Mouse (Mus musculus): ENCODE data around the gene Tfdp2. TPM values are rescaled to one million over a fixed set of nuclear protein-coding genes. Genes with fewer than 3 reads are reported as not detected.

The Tfdp2 gene
- total and polyA plus RNA-seq, 2 experiments from 2014 or later = 13.5 to 15.7 TPM

DNA sequence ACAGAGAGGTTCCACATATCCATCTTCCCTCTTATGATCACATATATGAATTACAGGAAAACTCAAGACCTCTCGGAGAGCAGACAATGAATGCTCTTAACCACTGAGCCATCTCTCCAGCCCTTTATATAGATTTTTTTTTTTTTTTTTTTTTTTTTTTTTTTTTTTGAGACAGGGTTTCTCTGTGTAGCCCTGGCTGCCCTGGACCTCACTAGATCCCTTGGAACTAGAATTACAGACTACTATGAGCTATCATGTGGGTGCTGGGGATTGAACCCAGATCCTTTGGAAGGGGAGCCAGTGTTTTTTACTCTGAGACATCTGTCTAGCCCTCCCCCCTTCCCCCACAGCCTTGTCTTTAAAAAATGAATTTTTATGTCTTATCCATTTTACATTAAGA lies 21.2 kb downstream of the Tfdp2 start:
- no peaks in the 10 kb centered on the region for H3K9me3 ChIP-seq (ENCODE audit: low read length)
- H3K27me3 ChIP-seq (ENCODE audit: insufficient read depth, low read length) = no peaks in the 10 kb centered on the region
- no peaks in the 10 kb centered on the region for H3K4me1 ChIP-seq (ENCODE audit: insufficient read depth, low read length)
- DNase-seq (ENCODE audit: low spot score) (no peak), ATAC-seq (ENCODE audit: low FRiP score) (no peak)
- no peak for TF ChIP-seq CTCF (IDR thresholded peaks at IDR 0.05)
- no peak overlapping the region for H3K4me2 ChIP-seq (ENCODE audit: low read depth, low read length, poor library complexity, severe bottlenecking)
- no peak overlapping the region for H3K4me3 ChIP-seq (ENCODE audit: low read depth, low read length)
- H3K9ac ChIP-seq (replicated peaks; ENCODE audit: low read length, poor library complexity, severe bottlenecking) = no peak overlapping the region
- H3K36me3 ChIP-seq (ENCODE audit: insufficient read depth, low read length) = no peaks in the 10 kb centered on the region
- WGBS = 100% methylated on average over 1 of the region's 1 CpGs
- H3K27ac ChIP-seq (ENCODE audit: low read depth, low read length) = no peak overlapping the region

DNA sequence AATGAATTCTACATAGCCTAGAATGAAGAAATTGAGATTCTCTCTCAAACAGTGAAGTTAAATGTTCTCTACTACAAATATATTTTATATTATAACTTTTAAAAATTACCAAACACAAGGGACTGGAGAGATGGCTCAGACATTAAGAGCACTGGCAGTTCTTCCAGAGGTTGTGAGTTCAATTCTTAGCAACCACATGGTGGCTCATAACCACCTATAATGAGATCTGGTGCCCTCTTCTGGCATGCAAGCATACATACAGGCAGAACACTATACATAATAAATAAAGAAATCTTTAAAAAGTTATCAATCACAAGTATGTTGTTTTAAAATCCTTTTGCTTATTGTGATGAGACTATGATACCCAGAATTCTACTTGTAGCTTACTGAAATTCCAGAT lies 21.7 kb downstream of the Tfdp2 start:
- no peaks in the 10 kb centered on the region for H3K27me3 ChIP-seq (ENCODE audit: insufficient read depth, low read length)
- no peaks in the 10 kb centered on the region for H3K36me3 ChIP-seq (ENCODE audit: insufficient read depth, low read length)
- DNase-seq (ENCODE audit: low spot score) (no peak), ATAC-seq (ENCODE audit: low FRiP score) (no peak)
- H3K27ac ChIP-seq (ENCODE audit: low read depth, low read length) = no peak overlapping the region
- no peak overlapping the region for H3K4me3 ChIP-seq (ENCODE audit: low read depth, low read length)
- H3K9me3 ChIP-seq (ENCODE audit: low read length) = no peaks in the 10 kb centered on the region
- TF ChIP-seq CTCF (IDR thresholded peaks at IDR 0.05) = peak; percentile 38; the same call in 1 of the 2 replicates
- no peak overlapping the region for H3K9ac ChIP-seq (replicated peaks; ENCODE audit: low read length, poor library complexity, severe bottlenecking)
- no peak overlapping the region for H3K4me2 ChIP-seq (ENCODE audit: low read depth, low read length, poor library complexity, severe bottlenecking)
- no peaks in the 10 kb centered on the region for H3K4me1 ChIP-seq (ENCODE audit: insufficient read depth, low read length)

DNA sequence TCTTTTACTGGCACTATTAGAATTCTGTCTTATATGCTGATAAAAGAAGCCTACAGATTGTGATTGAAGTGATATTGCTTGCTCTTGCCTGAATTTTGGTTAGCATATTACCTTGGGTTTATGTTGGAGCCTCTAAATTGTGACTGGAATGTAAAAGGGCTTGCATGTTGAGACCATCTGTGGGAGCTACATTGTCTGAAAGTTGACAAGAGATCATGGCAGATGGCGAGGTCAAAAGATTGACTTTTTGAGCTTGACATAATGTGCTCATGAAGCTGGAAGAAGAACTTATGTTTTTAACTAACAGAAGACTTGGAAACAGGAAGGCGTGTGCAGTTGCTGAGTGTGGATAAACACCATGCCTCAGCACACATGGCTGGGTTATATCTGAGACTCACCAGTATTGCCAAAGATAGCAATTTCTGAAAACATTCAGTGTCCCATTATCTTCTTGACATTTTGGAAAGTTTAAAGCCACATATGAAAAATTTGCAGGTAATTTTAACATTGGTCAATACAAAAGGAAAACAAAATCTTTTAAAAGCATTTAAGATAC lies 23.1 kb downstream of the Tfdp2 start:
- Histone ChIP-seq H3K36me3 (ENCODE audit: insufficient read depth, low read length) (no peaks in the 10 kb centered on the region), H3K4me1 (ENCODE audit: insufficient read depth, low read length) (no peaks in the 10 kb centered on the region), H3K4me3 (ENCODE audit: low read depth, low read length) (no peak overlapping the region), H3K27ac (ENCODE audit: low read depth, low read length) (no peak overlapping the region), H3K4me2 (ENCODE audit: low read depth, low read length, poor library complexity, severe bottlenecking) (no peak overlapping the region), H3K9ac (replicated peaks; ENCODE audit: low read length, poor library complexity, severe bottlenecking) (no peak overlapping the region), H3K9me3 (ENCODE audit: low read length) (no peaks in the 10 kb centered on the region), H3K27me3 (ENCODE audit: insufficient read depth, low read length) (no peaks in the 10 kb centered on the region)
- TF ChIP-seq CTCF (IDR thresholded peaks at IDR 0.05) = no peak
- WGBS = 57% methylated on average over 2 of the region's 2 CpGs
- DNase-seq (ENCODE audit: low spot score) (peak; percentile 83), ATAC-seq (ENCODE audit: low FRiP score) (no peak)

DNA sequence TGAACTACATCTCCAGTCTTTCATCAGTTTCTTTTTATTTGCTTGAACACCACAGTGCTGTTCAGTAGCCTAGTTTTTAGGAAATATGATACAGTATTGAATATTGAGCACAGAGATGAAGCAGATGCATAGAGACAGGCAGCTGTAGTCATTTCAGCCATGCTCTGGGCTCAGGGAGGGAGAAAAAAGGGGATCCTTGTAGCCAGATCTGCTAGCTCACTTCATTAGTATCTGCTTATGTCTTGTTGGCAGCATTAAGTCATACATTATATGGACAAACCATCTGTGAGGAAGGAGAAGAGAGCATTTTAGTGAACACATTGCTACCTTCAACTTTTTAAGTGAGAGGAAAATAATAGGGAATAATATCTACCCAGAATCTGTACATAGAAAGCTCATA lies 24.3 kb downstream of the Tfdp2 start:
- no peak overlapping the region for H3K4me3 ChIP-seq (ENCODE audit: low read depth, low read length)
- DNase-seq (ENCODE audit: low spot score) (no peak), ATAC-seq (ENCODE audit: low FRiP score) (no peak)
- H3K4me1 ChIP-seq (ENCODE audit: insufficient read depth, low read length) = no peaks in the 10 kb centered on the region
- no peaks in the 10 kb centered on the region for H3K27me3 ChIP-seq (ENCODE audit: insufficient read depth, low read length)
- no peak for TF ChIP-seq CTCF (IDR thresholded peaks at IDR 0.05)
- no peak overlapping the region for H3K27ac ChIP-seq (ENCODE audit: low read depth, low read length)
- H3K9me3 ChIP-seq (ENCODE audit: low read length) = no peaks in the 10 kb centered on the region
- no peak overlapping the region for H3K9ac ChIP-seq (replicated peaks; ENCODE audit: low read length, poor library complexity, severe bottlenecking)
- no peak overlapping the region for H3K4me2 ChIP-seq (ENCODE audit: low read depth, low read length, poor library complexity, severe bottlenecking)
- no peaks in the 10 kb centered on the region for H3K36me3 ChIP-seq (ENCODE audit: insufficient read depth, low read length)

DNA sequence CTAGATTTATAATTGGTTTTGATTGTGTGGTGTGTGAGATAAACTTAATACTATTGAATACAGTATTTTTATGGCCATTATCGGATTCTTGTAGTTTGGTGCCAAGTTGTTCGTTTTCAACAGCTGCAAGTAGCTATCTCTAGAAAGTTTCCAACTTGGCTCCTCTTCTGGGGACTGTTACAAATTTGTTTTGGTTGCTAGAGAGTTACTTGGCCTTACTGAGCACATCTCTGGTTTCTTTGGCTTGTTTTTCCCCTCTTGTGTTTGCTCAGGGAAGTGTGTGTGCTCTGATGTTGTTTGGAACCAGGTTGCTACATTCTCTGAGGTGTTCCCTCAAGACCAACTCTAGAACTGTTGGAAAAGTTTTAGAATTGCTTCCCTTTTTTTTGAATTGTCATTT lies 27.2 kb downstream of the Tfdp2 start:
- H3K4me2 ChIP-seq (ENCODE audit: low read depth, low read length, poor library complexity, severe bottlenecking) = no peak overlapping the region
- DNase-seq (ENCODE audit: low spot score) = no peak
- H3K4me3 ChIP-seq (ENCODE audit: low read depth, low read length) = no peak overlapping the region
- no peaks in the 10 kb centered on the region for H3K9me3 ChIP-seq (ENCODE audit: low read length)
- WGBS = 82% methylated on average over 2 of the region's 2 CpGs
- ATAC-seq (ENCODE audit: low FRiP score) = no peak
- no peak for TF ChIP-seq CTCF (IDR thresholded peaks at IDR 0.05)
- H3K36me3 ChIP-seq (ENCODE audit: insufficient read depth, low read length) = no peaks in the 10 kb centered on the region
- no peak overlapping the region for H3K27ac ChIP-seq (ENCODE audit: low read depth, low read length)
- no peak overlapping the region for H3K9ac ChIP-seq (replicated peaks; ENCODE audit: low read length, poor library complexity, severe bottlenecking)
- no peaks in the 10 kb centered on the region for H3K4me1 ChIP-seq (ENCODE audit: insufficient read depth, low read length)
- H3K27me3 ChIP-seq (ENCODE audit: insufficient read depth, low read length) = no peaks in the 10 kb centered on the region

DNA sequence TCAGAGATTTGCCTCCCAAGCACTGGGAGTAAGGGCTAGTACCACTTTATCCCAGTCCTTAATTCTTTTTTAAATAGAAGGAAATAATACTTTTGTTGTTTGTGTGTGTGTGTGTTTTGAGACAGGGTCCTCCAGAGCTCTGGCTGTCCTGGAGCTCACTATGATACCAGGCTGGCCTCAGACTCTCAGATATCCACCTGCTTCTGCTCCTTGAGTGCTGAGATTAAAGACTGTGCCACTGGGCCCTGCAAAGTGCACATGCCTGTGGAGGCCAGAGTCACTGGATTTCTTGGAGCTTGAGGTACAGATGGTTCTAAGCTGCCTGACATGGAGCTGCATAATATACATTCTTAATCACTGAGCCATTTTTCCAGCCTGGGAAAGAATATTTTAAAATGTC lies 32.2 kb downstream of the Tfdp2 start:
- H3K9ac ChIP-seq (replicated peaks; ENCODE audit: low read length, poor library complexity, severe bottlenecking) = no peak overlapping the region
- no peak overlapping the region for H3K4me2 ChIP-seq (ENCODE audit: low read depth, low read length, poor library complexity, severe bottlenecking)
- H3K36me3 ChIP-seq (ENCODE audit: insufficient read depth, low read length) = no peaks in the 10 kb centered on the region
- no peaks in the 10 kb centered on the region for H3K27me3 ChIP-seq (ENCODE audit: insufficient read depth, low read length)
- no peak for ATAC-seq (ENCODE audit: low FRiP score)
- no peak overlapping the region for H3K27ac ChIP-seq (ENCODE audit: low read depth, low read length)
- no peaks in the 10 kb centered on the region for H3K9me3 ChIP-seq (ENCODE audit: low read length)
- DNase-seq (ENCODE audit: low spot score) = no peak
- no peak for TF ChIP-seq CTCF (IDR thresholded peaks at IDR 0.05)
- no peak overlapping the region for H3K4me3 ChIP-seq (ENCODE audit: low read depth, low read length)
- H3K4me1 ChIP-seq (ENCODE audit: insufficient read depth, low read length) = no peaks in the 10 kb centered on the region
